Mouse (Mus musculus) MEL (cell line): ENCODE measurements around the gene Akap13.

Experiments used
- BHLHE40 ChIP-seq: IDR thresholded peaks from 2 replicates; pipeline ENCODE4 v1.6.1; 2012; ENCODE audit warnings: low read depth, mild to moderate bottlenecking, inconsistent platforms, low read length, improper control_type of control experiment, borderline replicate concordance
- CTCF ChIP-seq, 3 experiments: IDR thresholded peaks in 2 of 3; conservative IDR thresholded peaks in 1 of 3; 2 replicates each; pipeline ENCODE4 v1.5.1; 2011 to 2012; ENCODE audit warnings: low read length in 3 of 3, low read depth in 2 of 3, mild to moderate bottlenecking in 2 of 3, improper control_type of control experiment in 1 of 3, inconsistent platforms in 1 of 3, mixed read lengths in 1 of 3, moderate library complexity in 1 of 3; ENCODE audit not compliant: control insufficient read depth in 1 of 3, insufficient read depth in 1 of 3, poor library complexity in 1 of 3, severe bottlenecking in 1 of 3
- EP300 ChIP-seq, 2 experiments: IDR thresholded peaks; 2 replicates each; pipeline ENCODE4 v1.6.1; 2011; ENCODE audit warnings: improper control_type of control experiment in 2 of 2, low read length in 2 of 2, low read depth in 1 of 2, mild to moderate bottlenecking in 1 of 2
- HCFC1 ChIP-seq: IDR thresholded peaks from 2 replicates; pipeline ENCODE4 v1.6.1; 2012; ENCODE audit warnings: low read depth, mild to moderate bottlenecking, inconsistent platforms, low read length, improper control_type of control experiment, moderate library complexity
- JUND ChIP-seq: IDR thresholded peaks from 2 replicates; pipeline ENCODE4 v1.6.1; 2011; ENCODE audit warnings: low read depth, mild to moderate bottlenecking, improper control_type of control experiment, low read length
- KAT2A ChIP-seq: conservative IDR thresholded peaks from 2 replicates; pipeline ENCODE4 v1.6.1; 2012; ENCODE audit warnings: low read depth, low read length, improper control_type of control experiment, inconsistent platforms
- MAX ChIP-seq: IDR thresholded peaks from 2 replicates; pipeline ENCODE4 v1.6.1; 2011; ENCODE audit warnings: low read length, improper control_type of control experiment
- MYB ChIP-seq: IDR thresholded peaks from 2 replicates; pipeline ENCODE4 v1.6.1; 2011; ENCODE audit warnings: mild to moderate bottlenecking, low read depth, low read length, improper control_type of control experiment
- POLR2A ChIP-seq, 2 experiments: IDR thresholded peaks; 2 replicates each; pipeline ENCODE4 v1.6.1; 2011 to 2012; ENCODE audit warnings: low read length in 2 of 2, mild to moderate bottlenecking in 2 of 2, control low read depth in 1 of 2, improper control_type of control experiment in 1 of 2, low read depth in 1 of 2, moderate library complexity in 1 of 2; ENCODE audit not compliant: control insufficient read depth in 1 of 2, insufficient read depth in 1 of 2, poor library complexity in 1 of 2
- RCOR1 ChIP-seq: IDR thresholded peaks from 2 replicates; pipeline ENCODE4 v1.6.1; 2012; ENCODE audit warnings: low read depth, mild to moderate bottlenecking, inconsistent platforms, low read length, improper control_type of control experiment
- TBP ChIP-seq: IDR thresholded peaks from 2 replicates; pipeline ENCODE4 v1.8.0; 2011; ENCODE audit warnings: low read depth, low read length, improper control_type of control experiment
- USF1 ChIP-seq: IDR thresholded peaks from 2 replicates; pipeline ENCODE4 v1.6.1; 2014; ENCODE audit warnings: low read depth, mild to moderate bottlenecking, inconsistent platforms, low read length, improper control_type of control experiment, moderate library complexity

GRCm38 (mm10) chr7:75498627-75499026, 43.3 kb downstream of the Akap13 start:
- TF ChIP-seq MYB: no peak
- TF ChIP-seq CTCF (IDR thresholded peaks at IDR 0.05 in 2 of 3, conservative IDR thresholded peaks at IDR 0.05 in 1 of 3; ENCODE audit: control insufficient read depth in 1 of 3, insufficient read depth in 1 of 3, low read depth in 2 of 3, low read length in 3 of 3, poor library complexity in 1 of 3, severe bottlenecking in 1 of 3): no peak
- no peak for TF ChIP-seq JUND
- TF ChIP-seq TBP: no peak
- no peak for TF ChIP-seq MAX
- no peak for TF ChIP-seq HCFC1
- TF ChIP-seq BHLHE40: no peak
- no peak for TF ChIP-seq POLR2A (IDR thresholded peaks at IDR 0.05; ENCODE audit: control insufficient read depth in 1 of 2, insufficient read depth in 1 of 2, low read depth in 1 of 2, low read length in 2 of 2, poor library complexity in 1 of 2)
- no peak for TF ChIP-seq USF1
- no peak for TF ChIP-seq RCOR1
- no peak for TF ChIP-seq KAT2A
- no peak for TF ChIP-seq EP300 (IDR thresholded peaks at IDR 0.05; ENCODE audit: low read depth in 1 of 2, low read length in 2 of 2)
